Comparison of ENCODE assay signal across 8 mouse cellular contexts in genomic region chr11:101190181-101190912, GRCm38 (mm10). TPM values are rescaled to one million over a fixed set of nuclear protein-coding genes. Genes with fewer than 3 reads are reported as not detected.
A peak's percentile ranks its signal among the peaks of the same experiment; 100 is the strongest.
DNase-seq lines count a peak whose midpoint lies in the region; ATAC-seq and TF ChIP-seq lines count a peak whose summit lies in the region.

No protein-coding gene starts in this region.

- intact Hi-C loops in gastrocnemius, postnatal 36 days (cut with DNase I) = no loop called here

- DNase-seq in lung, embryonic 14.5 days = no peak
- DNase-seq in lung, adult 2 months = no peak
- no peak for DNase-seq in B cell, adult 2 months
- no peak for DNase-seq in gastrocnemius, postnatal 36 days
- DNase-seq in adrenal gland, adult 8-10 months = no peak

- no peak for TF ChIP-seq POLR2A in lung, adult 2 months (IDR thresholded peaks at IDR 0.05; ENCODE audit: borderline replicate concordance, extremely low read depth, low read depth, low read length)

- H3K9me3 ChIP-seq in lung, embryonic 14.5 days (ENCODE audit: low read depth, low read length) = no peaks in the 10 kb centered on the region
- no peaks in the 10 kb centered on the region for H3K9me3 ChIP-seq in embryonic facial prominence, embryonic 13.5 days
- H3K9me3 ChIP-seq in intestine, postnatal 0 days (ENCODE audit: control insufficient read depth) = no peaks in the 10 kb centered on the region
- no peaks in the 10 kb centered on the region for H3K9me3 ChIP-seq in neural tube, embryonic 15.5 days (replicated peaks)

- H3K4me1 ChIP-seq in lung, embryonic 14.5 days (ENCODE audit: insufficient read depth) = peaks cover 21% of the 10 kb centered on the region
- H3K4me1 ChIP-seq in lung, adult 2 months (ENCODE audit: control insufficient read depth, insufficient read depth, low read length) = peaks cover 2% of the 10 kb centered on the region
- peaks cover 23% of the 10 kb centered on the region for H3K4me1 ChIP-seq in embryonic facial prominence, embryonic 13.5 days
- H3K4me1 ChIP-seq in intestine, postnatal 0 days (replicated peaks; ENCODE audit: control insufficient read depth, insufficient read depth, low read length) = no peaks in the 10 kb centered on the region
- peaks cover 34% of the 10 kb centered on the region for H3K4me1 ChIP-seq in neural tube, embryonic 15.5 days

- H3K9ac ChIP-seq in lung, embryonic 14.5 days = no peak overlapping the region; the same call in 1 of the 2 replicates
- peak overlapping the region; percentile 52 for H3K9ac ChIP-seq in embryonic facial prominence, embryonic 13.5 days
- no peak overlapping the region for H3K9ac ChIP-seq in intestine, postnatal 0 days (ENCODE audit: low read depth, low read length)
- H3K9ac ChIP-seq in neural tube, embryonic 15.5 days (replicated peaks) = 0 out of 2 replicates have a peak overlapping the region, but pooled peaks have one; percentile 20

- no peak for TF ChIP-seq CTCF in lung, embryonic 14.5 days (IDR thresholded peaks at IDR 0.05; ENCODE audit: low read depth)
- no peak for TF ChIP-seq CTCF in lung, adult 2 months (IDR thresholded peaks at IDR 0.05; ENCODE audit: insufficient read depth, low read length)
- TF ChIP-seq CTCF in intestine, postnatal 0 days (IDR thresholded peaks at IDR 0.05; ENCODE audit: low read depth) = no peak

- no peaks in the 10 kb centered on the region for H3K27me3 ChIP-seq in lung, embryonic 14.5 days (ENCODE audit: insufficient read depth, low read length)
- no peaks in the 10 kb centered on the region for H3K27me3 ChIP-seq in embryonic facial prominence, embryonic 13.5 days
- no peaks in the 10 kb centered on the region for H3K27me3 ChIP-seq in intestine, postnatal 0 days (replicated peaks; ENCODE audit: control insufficient read depth, insufficient read depth, low read length)
- no peaks in the 10 kb centered on the region for H3K27me3 ChIP-seq in neural tube, embryonic 15.5 days (replicated peaks)

- peak; percentile 47 for ATAC-seq in lung, embryonic 14.5 days (ENCODE audit: insufficient read depth)
- ATAC-seq in embryonic facial prominence, embryonic 13.5 days (ENCODE audit: insufficient number of reproducible peaks, insufficient read depth, low FRiP score, low TSS enrichment, low read depth) = no peak
- ATAC-seq in intestine, postnatal 0 days = no peak
- peak; percentile 16; the same call in 1 of the 2 replicates for ATAC-seq in neural tube, embryonic 15.5 days (ENCODE audit: low FRiP score)

- H3K4me3 ChIP-seq in lung, embryonic 14.5 days (ENCODE audit: low read depth, low read length) = no peak overlapping the region
- no peak overlapping the region for H3K4me3 ChIP-seq in lung, adult 2 months (replicated peaks; ENCODE audit: extremely low read depth, low read depth, low read length)
- no peak overlapping the region for H3K4me3 ChIP-seq in embryonic facial prominence, embryonic 13.5 days
- no peak overlapping the region for H3K4me3 ChIP-seq in intestine, postnatal 0 days (ENCODE audit: low read depth, low read length)
- no peak overlapping the region for H3K4me3 ChIP-seq in neural tube, embryonic 15.5 days (replicated peaks)

- peaks cover 7% of the 10 kb centered on the region; the same call in 1 of the 2 replicates for H3K36me3 ChIP-seq in lung, embryonic 14.5 days (ENCODE audit: insufficient read depth)
- H3K36me3 ChIP-seq in embryonic facial prominence, embryonic 13.5 days = peaks cover 31% of the 10 kb centered on the region
- H3K36me3 ChIP-seq in intestine, postnatal 0 days (ENCODE audit: control insufficient read depth, insufficient read depth) = peaks cover 34% of the 10 kb centered on the region
- H3K36me3 ChIP-seq in neural tube, embryonic 15.5 days = peaks cover 44% of the 10 kb centered on the region

- H3K27ac ChIP-seq in lung, embryonic 14.5 days (ENCODE audit: low read depth) = peak overlapping the region; percentile 94
- H3K27ac ChIP-seq in embryonic facial prominence, embryonic 13.5 days = peak overlapping the region; percentile 55; the same call in 1 of the 2 replicates
- peak overlapping the region; percentile 73 for H3K27ac ChIP-seq in intestine, postnatal 0 days (ENCODE audit: low read depth, low read length)
- H3K27ac ChIP-seq in neural tube, embryonic 15.5 days (replicated peaks) = peak overlapping the region; percentile 75

- WGBS in lung, embryonic 14.5 days = 32% methylated on average over 8 of the region's 8 CpGs
- 43% methylated on average over 8 of the region's 8 CpGs for WGBS in lung, adult 2 months
- 53% methylated on average over 8 of the region's 8 CpGs for WGBS in embryonic facial prominence, embryonic 13.5 days
- WGBS in intestine, postnatal 0 days = 48% methylated on average over 8 of the region's 8 CpGs
- 19% methylated on average over 8 of the region's 8 CpGs for WGBS in neural tube, embryonic 15.5 days

- H3K4me2 ChIP-seq in lung, embryonic 14.5 days = peak overlapping the region; percentile 37
- H3K4me2 ChIP-seq in embryonic facial prominence, embryonic 13.5 days = 0 out of 2 replicates have a peak overlapping the region, but pooled peaks have one; percentile 18
- 0 out of 2 replicates have a peak overlapping the region, but pooled peaks have one; percentile 3 for H3K4me2 ChIP-seq in intestine, postnatal 0 days (replicated peaks; ENCODE audit: low read depth)
- H3K4me2 ChIP-seq in neural tube, embryonic 15.5 days = no peak overlapping the region

RNA-seq across cellular contexts. Expression of gene Ccr10, which starts 15.1 kb away (rescaled TPM):
- 0.11 TPM in 1 of 2 replicates, not detected in the other for polyA plus RNA-seq in lung, embryonic 14.5 days (2014; fragmentation: Nextera tagmentation; extraction: Ambion mirVana)
- polyA plus RNA-seq in lung, adult 2 months (2012; rRNA removed) = 0.45 and 0.62 TPM in 2 replicates
- polyA plus RNA-seq in embryonic facial prominence, embryonic 13.5 days (2015; fragmentation: Nextera tagmentation; extraction: Ambion mirVana) = 0.15 and 0.27 TPM in 2 replicates
- 0.13 and 0.22 TPM in 2 replicates for polyA plus RNA-seq in intestine, postnatal 0 days (2015; fragmentation: Nextera tagmentation; extraction: Ambion mirVana)
- polyA plus RNA-seq in neural tube, embryonic 15.5 days (2015; fragmentation: Nextera tagmentation; extraction: Ambion mirVana) = 0.51 and 0.70 TPM in 2 replicates
- not detected for total RNA-seq in gastrocnemius, postnatal 36 days (2021)
- total RNA-seq in adrenal gland, adult 8-10 months (2022) = under 1 TPM; 0.15 to 0.70 (median 0.36) TPM

RNA-seq across cellular contexts. Expression of gene Plekhh3, which starts 19.2 kb away (rescaled TPM):
- 15.9 and 18.0 TPM in 2 replicates for polyA plus RNA-seq in lung, embryonic 14.5 days (2014; fragmentation: Nextera tagmentation; extraction: Ambion mirVana)
- polyA plus RNA-seq in lung, adult 2 months (2012; rRNA removed) = 41.2 and 47.4 TPM in 2 replicates
- polyA plus RNA-seq in embryonic facial prominence, embryonic 13.5 days (2015; fragmentation: Nextera tagmentation; extraction: Ambion mirVana) = 9.7 and 10.2 TPM in 2 replicates
- 7.7 and 7.8 TPM in 2 replicates for polyA plus RNA-seq in intestine, postnatal 0 days (2015; fragmentation: Nextera tagmentation; extraction: Ambion mirVana)
- polyA plus RNA-seq in neural tube, embryonic 15.5 days (2015; fragmentation: Nextera tagmentation; extraction: Ambion mirVana) = 9.2 and 9.5 TPM in 2 replicates
- 10 to 100 TPM; 22.4 to 27.6 TPM for total RNA-seq in gastrocnemius, postnatal 36 days (2021)
- total RNA-seq in adrenal gland, adult 8-10 months (2022) = 10 to 100 TPM; 26.9 to 44.3 (median 30.4) TPM

RNA-seq across cellular contexts. Expression of gene Cntnap1, which starts 20.0 kb away (rescaled TPM):
- 0.84 and 1.0 TPM in 2 replicates for polyA plus RNA-seq in lung, embryonic 14.5 days (2014; fragmentation: Nextera tagmentation; extraction: Ambion mirVana)
- 2.6 and 2.7 TPM in 2 replicates for polyA plus RNA-seq in lung, adult 2 months (2012; rRNA removed)
- polyA plus RNA-seq in embryonic facial prominence, embryonic 13.5 days (2015; fragmentation: Nextera tagmentation; extraction: Ambion mirVana) = 0.50 and 1.2 TPM in 2 replicates
- polyA plus RNA-seq in intestine, postnatal 0 days (2015; fragmentation: Nextera tagmentation; extraction: Ambion mirVana) = 5.2 and 6.0 TPM in 2 replicates
- 11.2 and 12.3 TPM in 2 replicates for polyA plus RNA-seq in neural tube, embryonic 15.5 days (2015; fragmentation: Nextera tagmentation; extraction: Ambion mirVana)
- 1 to 10 TPM; 1.1 to 2.1 TPM for total RNA-seq in gastrocnemius, postnatal 36 days (2021)
- total RNA-seq in adrenal gland, adult 8-10 months (2022) = 1 to 10 TPM; 5.7 to 7.4 (median 6.4) TPM

RNA-seq across cellular contexts. Expression of gene Tubg2, which starts 34.6 kb away (rescaled TPM):
- polyA plus RNA-seq in lung, embryonic 14.5 days (2014; fragmentation: Nextera tagmentation; extraction: Ambion mirVana) = 2.7 and 4.1 TPM in 2 replicates
- 2.4 and 3.2 TPM in 2 replicates for polyA plus RNA-seq in lung, adult 2 months (2012; rRNA removed)
- 12.6 and 12.9 TPM in 2 replicates for polyA plus RNA-seq in embryonic facial prominence, embryonic 13.5 days (2015; fragmentation: Nextera tagmentation; extraction: Ambion mirVana)
- polyA plus RNA-seq in intestine, postnatal 0 days (2015; fragmentation: Nextera tagmentation; extraction: Ambion mirVana) = 2.5 and 2.8 TPM in 2 replicates
- polyA plus RNA-seq in neural tube, embryonic 15.5 days (2015; fragmentation: Nextera tagmentation; extraction: Ambion mirVana) = 49.9 and 60.7 TPM in 2 replicates
- 1 to 10 TPM; 2.3 to 2.6 TPM for total RNA-seq in gastrocnemius, postnatal 36 days (2021)
- 10 to 100 TPM in 2 of 4 experiments, 1 to 10 TPM in 2; 6.1 to 11.1 (median 9.9) TPM for total RNA-seq in adrenal gland, adult 8-10 months (2022)

RNA-seq across cellular contexts. Expression of gene Ezh1, which starts 35.9 kb away (rescaled TPM):
- polyA plus RNA-seq in lung, embryonic 14.5 days (2014; fragmentation: Nextera tagmentation; extraction: Ambion mirVana) = 17.4 and 18.9 TPM in 2 replicates
- polyA plus RNA-seq in lung, adult 2 months (2012; rRNA removed) = 38.9 and 50.1 TPM in 2 replicates
- polyA plus RNA-seq in embryonic facial prominence, embryonic 13.5 days (2015; fragmentation: Nextera tagmentation; extraction: Ambion mirVana) = 16.9 and 19.8 TPM in 2 replicates
- 9.8 and 10.8 TPM in 2 replicates for polyA plus RNA-seq in intestine, postnatal 0 days (2015; fragmentation: Nextera tagmentation; extraction: Ambion mirVana)
- polyA plus RNA-seq in neural tube, embryonic 15.5 days (2015; fragmentation: Nextera tagmentation; extraction: Ambion mirVana) = 25.4 and 26.1 TPM in 2 replicates
- total RNA-seq in gastrocnemius, postnatal 36 days (2021) = 10 to 100 TPM; 20.5 to 23.8 TPM
- total RNA-seq in adrenal gland, adult 8-10 months (2022) = 10 to 100 TPM; 39.9 to 59.3 (median 47.7) TPM

Comparison
In these comparisons a context has a peak if more than half of its experiments do, and no peak if none do; other contexts are left out.
1. ATAC-seq: peak in lung, embryonic 14.5 days (single experiment) and neural tube, embryonic 15.5 days (single experiment); none in embryonic facial prominence, embryonic 13.5 days (single experiment) and intestine, postnatal 0 days (single experiment).
2. H3K9ac ChIP-seq: peak in embryonic facial prominence, embryonic 13.5 days (single experiment) and neural tube, embryonic 15.5 days (single experiment); none in lung, embryonic 14.5 days (single experiment) and intestine, postnatal 0 days (single experiment).
3. Peak in every context shown above with its lines, with median percentiles within 50 percentile points of each other: H3K27ac ChIP-seq.